Mouse (Mus musculus): ENCODE measurements around the gene Il23a.
"Not testable (repeated sequence)": the region's sequence is repeated elsewhere in the genome, so short reads cannot be mapped to it uniquely, and the experiment has no call there.

The Il23a gene

GRCm38 (mm10) chr10:128303126-128304021, 4.8 kb upstream of the Il23a start, which contains the start of gene Pan2:
Pan2 (plus strand) TSS chr10:128303335.
- DNase-seq (ENCODE audit: low spot score in 2 of 2): peak; percentile 99

GRCm38 (mm10) chr10:128302785-128303125, 4.2 kb upstream of the Il23a start:
- no peak for DNase-seq (ENCODE audit: low spot score in 2 of 2)

GRCm38 (mm10) chr10:128302357-128302756, 3.8 kb upstream of the Il23a start:
- DNase-seq (ENCODE audit: low spot score in 2 of 2): no peak

GRCm38 (mm10) chr10:128298243-128298642, 309 bp downstream of the Il23a start:
- DNase-seq (ENCODE audit: low spot score in 2 of 2): no peak

- DNase-seq (ENCODE audit: low spot score in 2 of 2): no peak
These were observed 930 bp downstream of the Il23a start for GRCm38 (mm10) chr10:128297622-128298021.

GRCm38 (mm10) chr10:128297221-128297620, 1.3 kb downstream of the Il23a start:
- DNase-seq (ENCODE audit: low spot score in 2 of 2): no peak

- DNase-seq (ENCODE audit: low spot score in 2 of 2): no peak
These were observed 2.0 kb downstream of the Il23a start for GRCm38 (mm10) chr10:128296370-128297090.

- DNase-seq (ENCODE audit: low spot score in 2 of 2): not testable (repeated sequence)
These were observed 8.0 kb downstream of the Il23a start for GRCm38 (mm10) chr10:128290594-128290993.

GRCm38 (mm10) chr10:128283604-128284579, 14.7 kb downstream of the Il23a start:
- peak; percentile 64 to 87 for DNase-seq (ENCODE audit: low spot score in 2 of 2)

GRCm38 (mm10) chr10:128282886-128283450, 15.6 kb downstream of the Il23a start:
- no peak for DNase-seq (ENCODE audit: low spot score in 2 of 2)

- DNase-seq (ENCODE audit: low spot score in 2 of 2): no peak
These were observed 16.9 kb downstream of the Il23a start for GRCm38 (mm10) chr10:128281682-128282081.

- no peak for DNase-seq (ENCODE audit: low spot score in 2 of 2)
These were observed 17.6 kb downstream of the Il23a start for GRCm38 (mm10) chr10:128280943-128281342.

- DNase-seq (ENCODE audit: low spot score in 2 of 2): no peak
These were observed 20.4 kb downstream of the Il23a start for GRCm38 (mm10) chr10:128278158-128278557.

- not testable (repeated sequence) for DNase-seq (ENCODE audit: low spot score in 2 of 2)
These were observed 23.2 kb downstream of the Il23a start for GRCm38 (mm10) chr10:128275374-128275773.

GRCm38 (mm10) chr10:128272819-128273439, 25.6 kb downstream of the Il23a start:
- not testable (repeated sequence) for DNase-seq (ENCODE audit: low spot score in 2 of 2)

GRCm38 (mm10) chr10:128271883-128272282, 26.7 kb downstream of the Il23a start:
- no peak for DNase-seq (ENCODE audit: low spot score in 2 of 2)

GRCm38 (mm10) chr10:128270866-128271265, 27.7 kb downstream of the Il23a start:
- DNase-seq (ENCODE audit: low spot score in 2 of 2): no peak

GRCm38 (mm10) chr10:128270287-128270841, 28.2 kb downstream of the Il23a start, which contains the start of gene Stat2:
Stat2 (plus strand) TSS chr10:128270559.
- DNase-seq (ENCODE audit: low spot score in 2 of 2): peak; percentile 96 to 97

GRCm38 (mm10) chr10:128269206-128269910, 29.2 kb downstream of the Il23a start:
- DNase-seq (ENCODE audit: low spot score in 2 of 2): no peak

GRCm38 (mm10) chr10:128268371-128268770, 30.2 kb downstream of the Il23a start, which contains the start of gene Apof:
Apof (plus strand) TSS chr10:128268671.
- DNase-seq (ENCODE audit: low spot score in 2 of 2): no peak
